Mouse (Mus musculus): ENCODE results near the gene Ttc23. TPM values are rescaled to one million over a fixed set of nuclear protein-coding genes. Genes with fewer than 3 reads are reported as not detected.

The Ttc23 gene
- polyA plus RNA-seq, 1 experiment from 2014 or later = 41.7 TPM

- no peak overlapping the region for H3K4me3 ChIP-seq (ENCODE audit: low read length)
- H3K9ac ChIP-seq (ENCODE audit: low read depth, low read length) = no peak overlapping the region
- H3K36me3 ChIP-seq (ENCODE audit: control insufficient read depth, insufficient read depth, low read length) = no peaks in the 10 kb centered on the region
- no peak for ATAC-seq (ENCODE audit: low FRiP score, low TSS enrichment)
- H3K4me2 ChIP-seq (replicated peaks; ENCODE audit: low read depth, low read length) = no peak overlapping the region
- H3K27me3 ChIP-seq (ENCODE audit: control insufficient read depth, insufficient read depth, low read length) = peaks cover 14% of the 10 kb centered on the region
- 86% methylated on average over 5 of the region's 5 CpGs for WGBS
- H3K4me1 ChIP-seq (ENCODE audit: control insufficient read depth, insufficient read depth, low read length) = 0 out of 2 replicates have a peak, but pooled peaks cover 4% of the 10 kb centered on the region
- no peak overlapping the region for H3K27ac ChIP-seq (ENCODE audit: low read depth, low read length)
- no peaks in the 10 kb centered on the region for H3K9me3 ChIP-seq (ENCODE audit: control insufficient read depth, low read length)
Observed at GRCm38 (mm10) chr7:67756636-67757035, 109.4 kb downstream of the Ttc23 start.

GRCm38 (mm10) chr7:67758506-67758857 lies 111.3 kb downstream of the Ttc23 start:
- WGBS = 2% methylated on average over 19 of the region's 19 CpGs
- Histone ChIP-seq H3K4me1 (ENCODE audit: control insufficient read depth, insufficient read depth, low read length) (0 out of 2 replicates have a peak, but pooled peaks cover 4% of the 10 kb centered on the region), H3K36me3 (ENCODE audit: control insufficient read depth, insufficient read depth, low read length) (no peaks in the 10 kb centered on the region), H3K4me2 (replicated peaks; ENCODE audit: low read depth, low read length) (peak overlapping the region; percentile 97), H3K4me3 (ENCODE audit: low read length) (peak overlapping the region; percentile 50), H3K9me3 (ENCODE audit: control insufficient read depth, low read length) (no peaks in the 10 kb centered on the region), H3K27ac (ENCODE audit: low read depth, low read length) (no peak overlapping the region), H3K9ac (ENCODE audit: low read depth, low read length) (peak overlapping the region; percentile 47), H3K27me3 (ENCODE audit: control insufficient read depth, insufficient read depth, low read length) (peaks cover 14% of the 10 kb centered on the region)
- no peak for ATAC-seq (ENCODE audit: low FRiP score, low TSS enrichment)

GRCm38 (mm10) chr7:67758858-67759628 lies 111.8 kb downstream of the Ttc23 start:
- WGBS = under 1% methylated on average over 80 of the region's 92 CpGs
- H3K27ac ChIP-seq (ENCODE audit: low read depth, low read length) = no peak overlapping the region

GRCm38 (mm10) chr7:67759629-67759995 lies 112.4 kb downstream of the Ttc23 start, which contains the start of gene Synm:
TSS of gene Synm (minus strand) at chr7:67759742.
- H3K4me1 ChIP-seq (ENCODE audit: control insufficient read depth, insufficient read depth, low read length) = 0 out of 2 replicates have a peak, but pooled peaks cover 4% of the 10 kb centered on the region
- peaks cover 14% of the 10 kb centered on the region for H3K27me3 ChIP-seq (ENCODE audit: control insufficient read depth, insufficient read depth, low read length)
- under 1% methylated on average over 37 of the region's 37 CpGs for WGBS
- H3K9ac ChIP-seq (ENCODE audit: low read depth, low read length) = peak within 1 kb of the TSS; percentile 47
- H3K4me3 ChIP-seq (ENCODE audit: low read length) = peak within 1 kb of the TSS; percentile 50
- H3K4me2 ChIP-seq (replicated peaks; ENCODE audit: low read depth, low read length) = peak within 1 kb of the TSS; percentile 97
- no peak within 1 kb of the TSS for H3K27ac ChIP-seq (ENCODE audit: low read depth, low read length)
- no peaks in the 10 kb centered on the region for H3K9me3 ChIP-seq (ENCODE audit: control insufficient read depth, low read length)
- H3K36me3 ChIP-seq (ENCODE audit: control insufficient read depth, insufficient read depth, low read length) = no peaks in the 10 kb centered on the region
- peak; percentile 92 for ATAC-seq (ENCODE audit: low FRiP score, low TSS enrichment)

More at GRCm38 (mm10) chr7:67758858-67759628, 111.8 kb downstream of the Ttc23 start:
- H3K4me1 ChIP-seq (ENCODE audit: control insufficient read depth, insufficient read depth, low read length) = 0 out of 2 replicates have a peak, but pooled peaks cover 4% of the 10 kb centered on the region
- H3K36me3 ChIP-seq (ENCODE audit: control insufficient read depth, insufficient read depth, low read length) = no peaks in the 10 kb centered on the region
- peak; percentile 81 for ATAC-seq (ENCODE audit: low FRiP score, low TSS enrichment)
- peaks cover 14% of the 10 kb centered on the region for H3K27me3 ChIP-seq (ENCODE audit: control insufficient read depth, insufficient read depth, low read length)
- no peaks in the 10 kb centered on the region for H3K9me3 ChIP-seq (ENCODE audit: control insufficient read depth, low read length)
- H3K4me3 ChIP-seq (ENCODE audit: low read length) = peak overlapping the region; percentile 50
- peak overlapping the region; percentile 97 for H3K4me2 ChIP-seq (replicated peaks; ENCODE audit: low read depth, low read length)
- H3K9ac ChIP-seq (ENCODE audit: low read depth, low read length) = peak overlapping the region; percentile 47

GRCm38 (mm10) chr7:67763625-67764024 lies 116.4 kb downstream of the Ttc23 start:
- no peak for ATAC-seq (ENCODE audit: low FRiP score, low TSS enrichment)
- no peaks in the 10 kb centered on the region for H3K9me3 ChIP-seq (ENCODE audit: control insufficient read depth, low read length)
- whole genome bisulfite sequencing = 45% methylated on average over 3 of the region's 3 CpGs

GRCm38 (mm10) chr7:67768125-67768524 lies 120.9 kb downstream of the Ttc23 start:
- ATAC-seq (ENCODE audit: low FRiP score, low TSS enrichment) = no peak
- Histone ChIP-seq H3K4me1 (ENCODE audit: control insufficient read depth, insufficient read depth, low read length) (no peaks in the 10 kb centered on the region), H3K27me3 (ENCODE audit: control insufficient read depth, insufficient read depth, low read length) (no peaks in the 10 kb centered on the region), H3K4me2 (replicated peaks; ENCODE audit: low read depth, low read length) (no peak overlapping the region), H3K36me3 (ENCODE audit: control insufficient read depth, insufficient read depth, low read length) (no peaks in the 10 kb centered on the region), H3K27ac (ENCODE audit: low read depth, low read length) (no peak overlapping the region), H3K4me3 (ENCODE audit: low read length) (no peak overlapping the region), H3K9ac (ENCODE audit: low read depth, low read length) (no peak overlapping the region), H3K9me3 (ENCODE audit: control insufficient read depth, low read length) (no peaks in the 10 kb centered on the region)
- WGBS = 84% methylated on average over 3 of the region's 3 CpGs

More at GRCm38 (mm10) chr7:67763625-67764024, 116.4 kb downstream of the Ttc23 start:
- no peaks in the 10 kb centered on the region for H3K36me3 ChIP-seq (ENCODE audit: control insufficient read depth, insufficient read depth, low read length)
- 0 out of 2 replicates have a peak, but pooled peaks cover under 1% of the 10 kb centered on the region for H3K4me1 ChIP-seq (ENCODE audit: control insufficient read depth, insufficient read depth, low read length)
- peaks cover 2% of the 10 kb centered on the region; the same call in 1 of the 2 replicates for H3K27me3 ChIP-seq (ENCODE audit: control insufficient read depth, insufficient read depth, low read length)
- H3K4me2 ChIP-seq (replicated peaks; ENCODE audit: low read depth, low read length) = no peak overlapping the region
- no peak overlapping the region for H3K4me3 ChIP-seq (ENCODE audit: low read length)
- H3K27ac ChIP-seq (ENCODE audit: low read depth, low read length) = no peak overlapping the region
- no peak overlapping the region for H3K9ac ChIP-seq (ENCODE audit: low read depth, low read length)

- WGBS = 86% methylated on average over 5 of the region's 5 CpGs
- no peaks in the 10 kb centered on the region for H3K36me3 ChIP-seq (ENCODE audit: control insufficient read depth, insufficient read depth, low read length)
- ATAC-seq (ENCODE audit: low FRiP score, low TSS enrichment) = no peak
- no peak overlapping the region for H3K4me2 ChIP-seq (replicated peaks; ENCODE audit: low read depth, low read length)
- no peak overlapping the region for H3K27ac ChIP-seq (ENCODE audit: low read depth, low read length)
- no peak overlapping the region for H3K4me3 ChIP-seq (ENCODE audit: low read length)
- H3K4me1 ChIP-seq (ENCODE audit: control insufficient read depth, insufficient read depth, low read length) = no peaks in the 10 kb centered on the region
- H3K9ac ChIP-seq (ENCODE audit: low read depth, low read length) = no peak overlapping the region
- no peaks in the 10 kb centered on the region for H3K27me3 ChIP-seq (ENCODE audit: control insufficient read depth, insufficient read depth, low read length)
- no peaks in the 10 kb centered on the region for H3K9me3 ChIP-seq (ENCODE audit: control insufficient read depth, low read length)
Observed at GRCm38 (mm10) chr7:67769487-67769886, 122.3 kb downstream of the Ttc23 start.

GRCm38 (mm10) chr7:67772231-67772630 lies 125.0 kb downstream of the Ttc23 start:
- no peak for ATAC-seq (ENCODE audit: low FRiP score, low TSS enrichment)
- Histone ChIP-seq H3K4me3 (ENCODE audit: low read length) (no peak overlapping the region), H3K9ac (ENCODE audit: low read depth, low read length) (no peak overlapping the region), H3K36me3 (ENCODE audit: control insufficient read depth, insufficient read depth, low read length) (no peaks in the 10 kb centered on the region), H3K4me2 (replicated peaks; ENCODE audit: low read depth, low read length) (no peak overlapping the region), H3K27ac (ENCODE audit: low read depth, low read length) (no peak overlapping the region), H3K27me3 (ENCODE audit: control insufficient read depth, insufficient read depth, low read length) (no peaks in the 10 kb centered on the region), H3K4me1 (ENCODE audit: control insufficient read depth, insufficient read depth, low read length) (peaks cover 3% of the 10 kb centered on the region; the same call in 1 of the 2 replicates), H3K9me3 (ENCODE audit: control insufficient read depth, low read length) (no peaks in the 10 kb centered on the region)
- 78% methylated on average over 9 of the region's 9 CpGs for WGBS

GRCm38 (mm10) chr7:67775623-67776022 lies 128.4 kb downstream of the Ttc23 start:
- Histone ChIP-seq H3K4me1 (ENCODE audit: control insufficient read depth, insufficient read depth, low read length) (peaks cover 6% of the 10 kb centered on the region; the same call in 1 of the 2 replicates), H3K27ac (ENCODE audit: low read depth, low read length) (peak overlapping the region; percentile 67; the same call in 1 of the 2 replicates), H3K4me3 (ENCODE audit: low read length) (no peak overlapping the region), H3K9me3 (ENCODE audit: control insufficient read depth, low read length) (no peaks in the 10 kb centered on the region), H3K27me3 (ENCODE audit: control insufficient read depth, insufficient read depth, low read length) (no peaks in the 10 kb centered on the region), H3K36me3 (ENCODE audit: control insufficient read depth, insufficient read depth, low read length) (no peaks in the 10 kb centered on the region), H3K9ac (ENCODE audit: low read depth, low read length) (no peak overlapping the region), H3K4me2 (replicated peaks; ENCODE audit: low read depth, low read length) (no peak overlapping the region)
- 62% methylated on average over 3 of the region's 3 CpGs for WGBS
- ATAC-seq (ENCODE audit: low FRiP score, low TSS enrichment) = no peak

All from kidney, embryonic 14.5 days (tissue).